Mouse (Mus musculus) liver, adult 2 months (tissue): ENCODE measurements around the gene Pim2.

ENCODE experiments used
- CTCF ChIP-seq: fragments of 200-500 bp; IDR thresholded peaks from 2 replicates; pipeline ENCODE4 v1.5.1; 2011; ENCODE audit warnings: low read depth, low read length, control low read depth
- POLR2A ChIP-seq: fragments of 200-500 bp; IDR thresholded peaks from 2 replicates; pipeline ENCODE4 v1.6.1; 2011; ENCODE audit warnings: low read length, control low read depth; ENCODE audit not compliant: insufficient read depth; ENCODE audit errors: extremely low read depth

DNA sequence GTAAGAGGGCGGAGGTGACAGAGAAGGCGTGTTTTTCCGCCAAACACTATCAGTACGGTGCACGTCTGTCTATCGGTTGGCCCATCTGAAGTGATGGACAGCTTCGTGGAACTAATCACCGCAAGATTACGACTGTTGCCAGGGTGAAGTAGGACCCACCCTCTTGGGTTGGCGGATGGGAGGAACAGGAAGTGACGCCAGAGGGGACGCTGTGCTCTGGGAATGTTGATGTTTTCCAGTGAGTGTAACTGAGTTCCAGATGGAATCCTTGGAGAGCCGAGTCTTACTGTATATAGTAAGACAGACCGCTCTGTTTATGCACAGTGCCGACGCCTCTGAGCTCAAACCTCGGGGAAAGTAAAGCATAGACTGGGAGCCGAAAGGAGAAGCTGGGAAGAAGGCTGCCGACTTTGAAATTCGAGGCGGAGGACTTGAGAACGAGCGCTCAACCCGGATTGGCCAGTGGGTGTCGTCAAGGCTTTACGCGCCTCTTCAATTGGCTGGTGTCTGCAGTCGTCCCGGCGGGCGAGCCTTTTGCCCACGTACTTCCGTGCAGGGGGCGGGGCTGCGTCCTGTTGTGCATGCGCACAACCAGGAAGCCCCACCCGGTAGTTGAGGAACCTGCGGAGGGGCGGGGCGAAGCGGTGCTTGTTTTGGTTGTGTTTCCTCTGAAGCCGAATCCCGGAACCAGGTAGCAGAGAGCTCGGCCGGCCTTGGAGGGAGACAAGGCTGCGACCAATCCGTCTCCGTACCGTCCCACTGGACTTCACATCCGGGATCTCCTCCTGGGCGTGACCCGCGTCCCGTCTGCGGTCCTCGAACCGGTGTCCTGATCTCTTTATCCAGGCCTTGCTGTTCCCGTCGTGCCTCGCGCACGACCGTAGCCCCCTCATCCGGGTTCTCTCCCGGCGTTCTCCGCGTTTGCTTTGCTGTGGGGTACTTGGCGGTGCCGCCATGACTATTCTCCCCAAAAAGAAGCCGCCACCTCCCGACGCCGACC lies 36.6 kb upstream of the Pim2 start, which contains the start of gene Otud5:
- no peak for TF ChIP-seq CTCF
- TF ChIP-seq POLR2A = 0 out of 2 replicates have a peak, but pooled peaks have one; percentile 42
